Mouse (Mus musculus) G1E (cell line): Measurements from ENCODE around the gene Gm45837. TPM values are rescaled to one million over a fixed set of nuclear protein-coding genes. Genes with fewer than 3 reads are reported as not detected.

Source experiments
- ATAC-seq: 2 replicates; pipeline ENCODE4 v1.8.0; 2016; ENCODE audit warnings: mild to moderate bottlenecking; ENCODE audit not compliant: insufficient number of reproducible peaks, poor library complexity, low FRiP score, severe bottlenecking; ENCODE audit errors: extremely low read depth
- DNase-seq: peaks from one replicate; pipeline ENCODE4 v3.0.0; 2012; ENCODE audit warnings: low spot score
- H3K27me3 ChIP-seq: 2 replicates; pipeline ENCODE4 v1.6.1; 2012; ENCODE audit warnings: mild to moderate bottlenecking, low read length, inconsistent platforms; ENCODE audit not compliant: insufficient read depth
- H3K36me3 ChIP-seq: replicated peaks from 2 replicates; pipeline ENCODE3; 2012; ENCODE audit warnings: mild to moderate bottlenecking, inconsistent platforms
- H3K4me1 ChIP-seq: 2 replicates; pipeline ENCODE4 v1.6.1; 2012; ENCODE audit warnings: low read depth, low read length, inconsistent platforms, mixed read lengths; ENCODE audit not compliant: insufficient read depth
- H3K4me3 ChIP-seq: 2 replicates; pipeline ENCODE4 v1.5.1; 2012; ENCODE audit warnings: low read depth, mild to moderate bottlenecking, inconsistent platforms, low read length, moderate library complexity, mixed read lengths
- H3K9me3 ChIP-seq: replicated peaks from 2 replicates; pipeline ENCODE4 v1.6.1; 2012; ENCODE audit warnings: inconsistent platforms
- CTCF ChIP-seq: IDR thresholded peaks from 2 replicates; pipeline ENCODE4 v1.5.1; 2012; ENCODE audit warnings: low read depth, low read length, inconsistent platforms, mixed read lengths
- GATA1 ChIP-seq: IDR thresholded peaks from 2 replicates; pipeline ENCODE4 v1.6.1; 2012; ENCODE audit warnings: borderline replicate concordance, low read length, inconsistent platforms, mixed read lengths
- GATA2 ChIP-seq: IDR thresholded peaks from 2 replicates; pipeline ENCODE4 v1.6.1; 2012; ENCODE audit warnings: low read depth, low read length, inconsistent platforms, borderline replicate concordance
- POLR2AphosphoS5 ChIP-seq: IDR thresholded peaks from 2 replicates; pipeline ENCODE4 v1.6.1; 2012; ENCODE audit warnings: low read depth, low read length, inconsistent platforms; ENCODE audit not compliant: insufficient replicate concordance
- TAL1 ChIP-seq: conservative IDR thresholded peaks from 2 replicates; pipeline ENCODE4 v1.6.1; 2012; ENCODE audit warnings: low read depth, low read length, inconsistent platforms, mixed read lengths
- polyA plus RNA-seq: library from polyadenylated mRNA; stranded (reverse); fragments of >175 nt; gene quantifications from 2 replicates; pipeline ENCODE4 v1.2.3, GENCODE M21; 2012
- total RNA-seq, 2 experiments: library from RNA; stranded (forward) in 1 of 2; stranded (reverse) in 1 of 2; fragments of 200-1000 nt in 1 of 2; fragments of >200 nt in 1 of 2; fragmentation: Nextera tagmentation in 1 of 2; gene quantifications; 2 replicates each; pipeline ENCODE4 v1.2.3; 2014 to 2017

Gene Gm45837
- total and polyA plus RNA-seq, 3 experiments, result 0.03 TPM; not detected in 2

GRCm38 (mm10) chr7:101414661-101415511 is 4.2 kb downstream of the Gm45837 start:
- DNase-seq (peak; percentile 70), ATAC-seq (peak; percentile 71)
- TF ChIP-seq GATA2, result no peak
- TF ChIP-seq TAL1, result no peak
- no peaks in the 10 kb centered on the region for H3K9me3 ChIP-seq
- peaks cover 41% of the 10 kb centered on the region for H3K4me1 ChIP-seq
- peak overlapping the region; percentile 44; the same call in 1 of the 2 replicates for H3K4me3 ChIP-seq
- peaks cover 20% of the 10 kb centered on the region for H3K27me3 ChIP-seq
- H3K36me3 ChIP-seq, result peaks cover 37% of the 10 kb centered on the region

- peak overlapping the region; percentile 33; the same call in 1 of the 2 replicates for H3K4me3 ChIP-seq
- H3K4me1 ChIP-seq, result peaks cover 41% of the 10 kb centered on the region
- no peak for TF ChIP-seq POLR2AphosphoS5
- TF ChIP-seq CTCF, result no peak
- TF ChIP-seq GATA1, result no peak
- no peak for TF ChIP-seq GATA2
- TF ChIP-seq TAL1, result no peak
- ATAC-seq (no peak), DNase-seq (no peak)
- H3K9me3 ChIP-seq, result no peaks in the 10 kb centered on the region
- H3K27me3 ChIP-seq, result peaks cover 23% of the 10 kb centered on the region
- H3K36me3 ChIP-seq, result peaks cover 32% of the 10 kb centered on the region
Measured at GRCm38 (mm10) chr7:101415512-101416100, 4.9 kb downstream of the Gm45837 start.

DNA sequence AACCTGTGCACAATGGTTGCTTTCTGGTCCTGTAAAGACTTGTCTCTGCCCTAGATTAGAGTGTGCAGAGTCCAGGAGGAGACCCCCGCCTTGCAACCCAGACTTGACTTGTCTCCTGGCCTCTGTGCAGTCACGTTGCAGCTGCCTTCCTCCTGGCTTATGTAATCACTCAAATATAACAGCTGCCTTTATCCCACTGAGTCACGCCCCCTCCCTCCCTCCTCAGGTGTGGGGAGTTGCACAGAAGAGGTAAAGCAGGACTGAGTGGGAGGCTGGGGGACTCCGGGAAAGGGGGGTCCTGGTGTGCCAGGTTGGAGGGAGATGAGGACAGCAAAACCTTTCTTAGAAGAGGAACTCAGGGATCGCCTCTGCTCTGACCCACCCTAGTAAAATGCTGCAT is 5.7 kb downstream of the Gm45837 start:
- ATAC-seq (no peak), DNase-seq (no peak)
- Histone ChIP-seq H3K27me3 (peaks cover 23% of the 10 kb centered on the region), H3K4me1 (peaks cover 47% of the 10 kb centered on the region), H3K9me3 (no peaks in the 10 kb centered on the region), H3K36me3 (peaks cover 24% of the 10 kb centered on the region), H3K4me3 (no peak overlapping the region)
- no peak for TF ChIP-seq CTCF
- no peak for TF ChIP-seq GATA2
- no peak for TF ChIP-seq POLR2AphosphoS5
- no peak for TF ChIP-seq GATA1
- no peak for TF ChIP-seq TAL1

DNA sequence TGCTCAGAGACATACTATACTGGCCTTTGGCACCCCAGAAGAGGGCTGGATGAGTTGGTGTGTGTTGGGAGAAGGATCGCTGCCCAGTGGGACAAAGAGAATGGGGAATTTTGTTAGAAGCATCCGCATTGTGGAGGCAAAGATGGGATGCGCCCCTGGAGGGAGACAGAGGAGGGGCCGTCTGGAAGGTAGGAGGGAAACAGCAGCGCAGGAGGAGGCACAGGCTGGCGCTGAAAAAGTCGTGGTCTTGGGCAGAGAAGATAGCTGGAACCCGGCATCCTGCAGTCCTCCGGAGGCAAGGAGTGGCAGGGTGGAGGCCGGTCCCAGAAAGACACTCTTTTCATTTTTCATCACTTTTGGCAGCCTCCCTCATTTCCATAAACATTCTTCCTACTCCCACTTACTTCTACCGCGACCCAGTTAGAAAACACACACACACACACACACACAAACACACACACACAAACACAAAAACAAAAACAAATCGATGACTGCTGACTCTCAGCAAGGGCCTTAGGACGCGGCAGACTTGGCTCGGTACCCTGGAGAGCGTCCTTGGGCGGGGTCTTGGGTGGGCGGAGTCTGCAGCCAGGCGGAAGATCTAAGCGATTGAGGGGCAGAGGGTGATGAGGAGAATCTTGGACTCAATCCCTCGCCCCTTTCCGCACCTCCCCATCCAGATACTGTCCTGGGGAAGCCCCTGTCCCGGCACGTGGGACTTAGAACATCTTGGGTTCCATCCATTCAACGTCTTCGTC is 8.5 kb downstream of the Gm45837 start:
- DNase-seq, result no peak
- no peaks in the 10 kb centered on the region for H3K9me3 ChIP-seq
- peaks cover 5% of the 10 kb centered on the region for H3K36me3 ChIP-seq
- H3K4me1 ChIP-seq, result peaks cover 33% of the 10 kb centered on the region
- TF ChIP-seq POLR2AphosphoS5 (no peak), CTCF (no peak), GATA1 (no peak), GATA2 (no peak), TAL1 (no peak)
- no peak overlapping the region for H3K4me3 ChIP-seq
- H3K27me3 ChIP-seq, result peaks cover 29% of the 10 kb centered on the region
- no peak for ATAC-seq

- no peak for DNase-seq
- TF ChIP-seq GATA1, result no peak
- TF ChIP-seq TAL1, result no peak
- no peak for TF ChIP-seq CTCF
- no peak for TF ChIP-seq POLR2AphosphoS5
- no peak for TF ChIP-seq GATA2
- no peaks in the 10 kb centered on the region for H3K36me3 ChIP-seq
- no peaks in the 10 kb centered on the region for H3K9me3 ChIP-seq
- H3K4me3 ChIP-seq, result no peak within 1 kb of the TSS
- peak; percentile 22 for ATAC-seq
- H3K4me1 ChIP-seq, result peaks cover 11% of the 10 kb centered on the region; the same call in 1 of the 2 replicates
- peaks cover 36% of the 10 kb centered on the region for H3K27me3 ChIP-seq
Measured at GRCm38 (mm10) chr7:101421529-101421928, 10.8 kb downstream of the Gm45837 start, which contains the start of gene Pde2a. Pde2a (plus strand) TSS chr7:101421691.

- ATAC-seq (no peak), DNase-seq (peak; percentile 34)
- H3K4me1 ChIP-seq, result peaks cover 10% of the 10 kb centered on the region; the same call in 1 of the 2 replicates
- H3K9me3 ChIP-seq, result no peaks in the 10 kb centered on the region
- H3K4me3 ChIP-seq, result no peak overlapping the region
- no peaks in the 10 kb centered on the region for H3K36me3 ChIP-seq
- H3K27me3 ChIP-seq, result peaks cover 34% of the 10 kb centered on the region
- TF ChIP-seq TAL1, result no peak
- TF ChIP-seq GATA1, result no peak
- no peak for TF ChIP-seq CTCF
- no peak for TF ChIP-seq GATA2
- TF ChIP-seq POLR2AphosphoS5, result no peak
Measured at GRCm38 (mm10) chr7:101422069-101422468, 11.4 kb downstream of the Gm45837 start.
